Mouse (Mus musculus) embryonic facial prominence, embryonic 15.5 days (tissue): ENCODE results near the gene Exoc3l2. TPM values are rescaled to one million over a fixed set of nuclear protein-coding genes. Genes with fewer than 3 reads are reported as not detected.

Source experiments
- ATAC-seq: fragments of 200-750 bp; cut with Nextera tagmentation; 2 replicates; pipeline ENCODE4 v1.8.0; 2017; ENCODE audit warnings: low read depth, moderate TSS enrichment; ENCODE audit not compliant: insufficient number of reproducible peaks, low FRiP score, low TSS enrichment
- H3K27ac ChIP-seq: fragments of 300-500 bp; sonication (generic); replicated peaks from 2 replicates; pipeline ENCODE4 v1.5.1; 2015; ENCODE audit warnings: mild to moderate bottlenecking, inconsistent platforms
- H3K27me3 ChIP-seq: fragments of 300-500 bp; sonication (generic); 2 replicates; pipeline ENCODE4 v1.6.1; 2015; ENCODE audit warnings: inconsistent platforms
- H3K36me3 ChIP-seq: fragments of 300-500 bp; sonication (generic); 2 replicates; pipeline ENCODE4 v1.6.1; 2015; ENCODE audit warnings: mild to moderate bottlenecking, inconsistent platforms
- H3K4me1 ChIP-seq: fragments of 300-500 bp; sonication (generic); 2 replicates; pipeline ENCODE4 v1.6.1; 2015; ENCODE audit warnings: inconsistent platforms
- H3K4me2 ChIP-seq: fragments of 300-500 bp; sonication (generic); replicated peaks from 2 replicates; pipeline ENCODE4 v1.6.1; 2015; ENCODE audit warnings: mild to moderate bottlenecking, inconsistent platforms
- H3K4me3 ChIP-seq: fragments of 300-500 bp; sonication (generic); replicated peaks from 2 replicates; pipeline ENCODE4 v1.5.1; 2015; ENCODE audit warnings: mild to moderate bottlenecking, inconsistent platforms
- H3K9ac ChIP-seq: fragments of 300-500 bp; sonication (generic); 2 replicates; pipeline ENCODE4 v1.6.1; 2015; ENCODE audit warnings: inconsistent platforms
- H3K9me3 ChIP-seq: fragments of 300-500 bp; sonication (generic); replicated peaks from 2 replicates; pipeline ENCODE4 v1.6.1; 2016; ENCODE audit warnings: inconsistent platforms
- WGBS: fragments of 180-500 bp; shearing (Covaris S2); methylation state at CpG from one replicate; pipeline ENCODE4 v1.1.7; 2015; 5-methylcytosine and 5-hydroxymethylcytosine counted together
- polyA plus RNA-seq: library from polyadenylated mRNA; unstranded; fragments of >200 nt; fragmentation: Nextera tagmentation; extraction: Ambion mirVana; gene quantifications from 2 replicates; pipeline ENCODE4 v1.2.1, GENCODE M21; 2015

Exoc3l2 gene
- polyA plus RNA-seq, 1 experiment from 2014 or later, result 1.2 TPM

GRCm38 (mm10) chr7:19489525-19489924, 26.4 kb downstream of the Exoc3l2 start:
- H3K4me1 ChIP-seq, result peaks cover 16% of the 10 kb centered on the region
- peaks cover 45% of the 10 kb centered on the region for H3K27me3 ChIP-seq
- WGBS, result 9% methylated on average over 31 of the region's 31 CpGs
- no peaks in the 10 kb centered on the region for H3K36me3 ChIP-seq
- peak overlapping the region; percentile 38 for H3K4me2 ChIP-seq
- H3K27ac ChIP-seq, result no peak overlapping the region
- no peaks in the 10 kb centered on the region for H3K9me3 ChIP-seq
- 0 out of 2 replicates have a peak, but pooled peaks have one; percentile 15 for ATAC-seq
- no peak overlapping the region for H3K9ac ChIP-seq
- H3K4me3 ChIP-seq, result peak overlapping the region; percentile 15

- no peaks in the 10 kb centered on the region for H3K9me3 ChIP-seq
- no peak overlapping the region; the same call in 1 of the 2 replicates for H3K27ac ChIP-seq
- H3K4me3 ChIP-seq, result peak overlapping the region; percentile 16; the same call in 1 of the 2 replicates
- H3K9ac ChIP-seq, result no peak overlapping the region
- peak overlapping the region; percentile 42 for H3K4me2 ChIP-seq
- H3K27me3 ChIP-seq, result peaks cover 45% of the 10 kb centered on the region
- H3K4me1 ChIP-seq, result peaks cover 23% of the 10 kb centered on the region
- 5% methylated on average over 26 of the region's 26 CpGs for WGBS
- ATAC-seq, result no peak
- no peaks in the 10 kb centered on the region for H3K36me3 ChIP-seq
These were observed 28.6 kb downstream of the Exoc3l2 start for GRCm38 (mm10) chr7:19491731-19492130.

DNA sequence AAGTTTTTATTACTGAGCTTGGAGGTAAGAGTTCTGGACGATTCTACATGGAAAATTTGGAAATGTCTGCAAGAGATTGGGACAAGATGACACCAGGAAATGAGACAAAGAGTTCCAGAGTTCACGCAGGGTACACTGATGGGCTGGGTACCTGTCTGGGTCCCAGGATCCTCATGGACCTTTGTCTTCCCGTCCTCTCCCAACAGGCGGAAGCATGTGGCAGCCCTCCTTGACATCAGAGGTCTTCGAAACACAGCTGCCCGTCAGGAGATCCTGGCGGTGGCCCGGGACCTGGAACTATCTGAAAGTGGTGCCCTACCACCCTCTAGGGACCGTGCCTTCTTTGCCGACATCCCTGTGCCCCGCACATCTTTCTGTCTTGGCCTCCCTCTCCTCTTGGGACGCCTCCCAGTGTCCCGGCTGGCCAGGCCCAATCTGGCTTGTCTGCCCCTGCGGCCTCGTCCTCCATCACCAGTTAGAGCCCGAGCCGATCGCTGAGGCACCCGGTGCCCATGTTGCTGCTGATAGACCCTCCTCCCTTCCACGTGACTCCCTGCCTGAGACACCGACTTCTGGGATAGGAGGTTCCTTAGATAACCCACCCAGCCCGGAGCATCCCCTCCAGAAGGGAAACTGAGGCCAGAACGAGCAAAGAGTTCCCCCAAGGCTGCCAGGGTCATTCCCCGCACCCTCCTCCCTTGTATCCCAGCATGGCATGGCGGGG, 31.8 kb downstream of the Exoc3l2 start:
- WGBS, result 85% methylated on average over 25 of the region's 25 CpGs
- H3K4me3 ChIP-seq, result no peak overlapping the region
- H3K36me3 ChIP-seq, result no peaks in the 10 kb centered on the region
- no peak overlapping the region for H3K4me2 ChIP-seq
- H3K9ac ChIP-seq, result no peak overlapping the region
- ATAC-seq, result no peak
- no peak overlapping the region for H3K27ac ChIP-seq
- H3K9me3 ChIP-seq, result no peaks in the 10 kb centered on the region
- peaks cover 14% of the 10 kb centered on the region for H3K4me1 ChIP-seq
- H3K27me3 ChIP-seq, result peaks cover 25% of the 10 kb centered on the region

DNA sequence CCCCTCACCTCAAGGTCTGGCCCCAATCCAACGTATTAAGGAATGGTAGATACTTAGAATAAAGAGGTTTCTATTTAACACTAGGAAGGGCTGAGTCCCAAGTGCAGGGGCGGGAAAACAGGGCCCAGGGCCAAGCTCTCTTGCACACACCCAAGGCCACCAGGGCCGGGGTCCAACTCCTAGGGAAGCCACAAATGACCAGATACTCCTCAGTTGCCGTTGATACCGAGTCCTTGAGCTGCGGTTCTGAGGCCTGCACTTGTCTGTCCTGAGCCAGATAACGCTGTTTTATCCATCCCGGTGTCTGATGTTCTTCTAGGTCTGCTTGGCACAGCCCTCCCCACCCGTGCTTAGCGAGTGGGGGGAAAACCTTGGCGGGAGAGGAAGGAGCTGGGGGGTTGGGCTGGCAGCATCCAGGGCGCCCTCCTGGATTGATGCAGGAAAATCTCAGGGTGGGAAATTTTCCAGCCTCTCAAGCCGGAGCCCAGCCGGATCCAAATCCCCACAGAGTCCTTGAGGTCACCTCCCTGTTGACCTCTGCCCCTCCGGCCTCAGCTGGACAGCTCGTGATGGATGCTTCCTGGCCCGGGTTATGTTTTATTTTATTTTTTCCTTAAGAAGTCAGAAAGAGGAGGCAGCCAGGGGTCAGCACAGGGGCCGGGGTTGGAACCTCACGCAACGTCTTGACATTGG, 32.5 kb downstream of the Exoc3l2 start:
- H3K36me3 ChIP-seq, result no peaks in the 10 kb centered on the region
- H3K9me3 ChIP-seq, result no peaks in the 10 kb centered on the region
- ATAC-seq, result peak; percentile 40; the same call in 1 of the 2 replicates
- H3K27me3 ChIP-seq, result peaks cover 17% of the 10 kb centered on the region
- WGBS, result 50% methylated on average over 20 of the region's 20 CpGs
- H3K4me1 ChIP-seq, result peaks cover 19% of the 10 kb centered on the region
- H3K4me2 ChIP-seq, result no peak overlapping the region
- no peak overlapping the region for H3K27ac ChIP-seq
- no peak overlapping the region for H3K4me3 ChIP-seq
- H3K9ac ChIP-seq, result no peak overlapping the region

- Histone ChIP-seq H3K27me3 (peaks cover 12% of the 10 kb centered on the region), H3K4me3 (no peak overlapping the region), H3K36me3 (no peaks in the 10 kb centered on the region), H3K9me3 (no peaks in the 10 kb centered on the region), H3K27ac (no peak overlapping the region), H3K9ac (no peak overlapping the region), H3K4me2 (no peak overlapping the region), H3K4me1 (peaks cover 19% of the 10 kb centered on the region)
- no peak for ATAC-seq
- WGBS, result 58% methylated on average over 5 of the region's 5 CpGs
These were observed 33.1 kb downstream of the Exoc3l2 start for GRCm38 (mm10) chr7:19496214-19496555.

- Histone ChIP-seq H3K27me3 (no peaks in the 10 kb centered on the region), H3K36me3 (no peaks in the 10 kb centered on the region), H3K9ac (no peak overlapping the region), H3K4me2 (no peak overlapping the region), H3K4me1 (peaks cover 11% of the 10 kb centered on the region; the same call in 1 of the 2 replicates), H3K9me3 (no peaks in the 10 kb centered on the region), H3K27ac (no peak overlapping the region), H3K4me3 (no peak overlapping the region)
- no peak for ATAC-seq
- 75% methylated on average over 4 of the region's 4 CpGs for WGBS
These were observed 35.2 kb downstream of the Exoc3l2 start for GRCm38 (mm10) chr7:19498326-19498725.

DNA sequence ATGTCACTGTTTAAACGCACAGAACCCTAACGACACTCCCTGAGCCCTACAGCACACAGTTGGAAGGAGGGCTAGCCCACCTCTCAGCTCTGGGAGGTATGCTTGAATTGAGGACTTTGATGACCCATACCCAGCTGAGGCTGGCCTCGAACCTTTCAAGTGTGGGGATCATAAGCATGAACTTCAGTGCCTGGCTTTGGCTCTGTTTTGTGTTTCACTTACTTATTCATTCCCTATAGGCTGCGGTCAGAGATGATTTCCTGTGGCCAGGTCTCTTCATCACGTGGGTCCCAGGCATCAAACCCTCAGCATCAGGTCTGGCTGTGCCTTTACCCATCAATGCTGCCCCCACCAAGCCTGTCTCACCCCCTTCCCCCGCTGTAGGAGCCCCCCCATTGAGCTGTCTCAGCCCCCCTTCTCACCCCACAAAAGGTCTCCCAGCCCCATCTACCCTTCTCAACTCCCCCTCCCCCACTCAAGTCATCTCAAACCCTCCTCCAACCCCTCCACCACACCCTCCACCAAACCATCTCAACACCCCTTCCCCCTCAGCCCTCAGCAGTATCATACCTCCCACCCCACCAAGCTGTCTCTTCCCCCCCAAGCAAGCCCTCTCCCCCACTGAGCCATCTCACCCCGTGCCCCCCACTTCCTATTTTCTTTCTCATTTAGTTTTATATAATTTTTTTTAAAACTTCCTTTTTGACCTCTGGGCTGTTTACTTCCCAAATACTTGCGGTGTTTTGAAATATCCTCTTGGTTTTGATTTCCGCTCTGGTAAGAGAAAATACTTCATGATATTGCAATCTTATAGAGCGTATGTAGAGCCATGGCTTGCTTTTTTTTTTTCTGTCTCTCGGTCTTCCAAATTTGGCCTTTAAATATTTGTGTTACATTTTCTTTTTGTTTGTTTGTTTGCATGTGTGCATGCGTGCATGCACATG, 37.6 kb downstream of the Exoc3l2 start:
- H3K9me3 ChIP-seq, result no peaks in the 10 kb centered on the region
- no peaks in the 10 kb centered on the region for H3K36me3 ChIP-seq
- no peak overlapping the region for H3K4me2 ChIP-seq
- H3K4me1 ChIP-seq, result peaks cover 9% of the 10 kb centered on the region; the same call in 1 of the 2 replicates
- no peak for ATAC-seq
- WGBS, result 62% methylated on average over 12 of the region's 12 CpGs
- H3K27ac ChIP-seq, result no peak overlapping the region
- H3K4me3 ChIP-seq, result no peak overlapping the region
- no peaks in the 10 kb centered on the region for H3K27me3 ChIP-seq
- no peak overlapping the region for H3K9ac ChIP-seq

- Histone ChIP-seq H3K27me3 (no peaks in the 10 kb centered on the region), H3K27ac (no peak overlapping the region), H3K4me2 (no peak overlapping the region), H3K9ac (no peak overlapping the region), H3K4me3 (no peak overlapping the region), H3K36me3 (no peaks in the 10 kb centered on the region), H3K4me1 (peaks cover 8% of the 10 kb centered on the region; the same call in 1 of the 2 replicates), H3K9me3 (no peaks in the 10 kb centered on the region)
- ATAC-seq, result no peak
- WGBS, result 59% methylated on average over 4 of the region's 4 CpGs
These were observed 38.5 kb downstream of the Exoc3l2 start for GRCm38 (mm10) chr7:19501658-19502057.

DNA sequence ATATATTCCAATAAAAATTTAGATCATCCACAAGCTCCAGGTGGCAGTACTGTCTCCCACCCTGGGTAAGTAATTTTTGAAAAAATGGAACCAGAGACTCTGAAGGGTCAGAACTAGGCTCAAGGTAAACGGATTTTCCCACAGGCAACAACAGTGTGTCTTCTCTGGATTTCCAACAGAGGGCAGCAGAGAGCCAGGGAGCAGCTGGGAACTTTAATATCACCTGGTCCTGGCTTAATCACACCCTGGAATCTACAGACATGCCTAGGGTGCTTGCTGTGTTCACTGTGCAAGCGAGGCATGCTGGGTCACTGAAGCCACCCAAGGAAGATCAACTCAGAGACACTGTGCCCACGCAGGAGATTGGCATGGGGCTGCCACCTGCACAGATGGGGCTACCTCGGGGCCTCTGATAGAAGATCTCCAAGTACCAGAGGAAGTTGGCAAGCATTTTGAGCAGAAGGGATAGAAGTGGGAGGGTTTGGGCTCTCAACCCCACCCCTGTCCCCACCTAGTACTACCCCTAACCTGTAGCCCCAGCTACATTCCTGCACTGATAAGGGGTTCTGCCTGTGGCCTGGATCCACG, 40.4 kb downstream of the Exoc3l2 start:
- no peak overlapping the region for H3K4me3 ChIP-seq
- ATAC-seq, result no peak
- no peaks in the 10 kb centered on the region for H3K27me3 ChIP-seq
- no peaks in the 10 kb centered on the region for H3K36me3 ChIP-seq
- no peaks in the 10 kb centered on the region for H3K9me3 ChIP-seq
- H3K4me1 ChIP-seq, result peaks cover 19% of the 10 kb centered on the region
- WGBS, result 32% methylated on average over 5 of the region's 5 CpGs
- no peak overlapping the region for H3K4me2 ChIP-seq
- H3K9ac ChIP-seq, result no peak overlapping the region
- no peak overlapping the region for H3K27ac ChIP-seq

DNA sequence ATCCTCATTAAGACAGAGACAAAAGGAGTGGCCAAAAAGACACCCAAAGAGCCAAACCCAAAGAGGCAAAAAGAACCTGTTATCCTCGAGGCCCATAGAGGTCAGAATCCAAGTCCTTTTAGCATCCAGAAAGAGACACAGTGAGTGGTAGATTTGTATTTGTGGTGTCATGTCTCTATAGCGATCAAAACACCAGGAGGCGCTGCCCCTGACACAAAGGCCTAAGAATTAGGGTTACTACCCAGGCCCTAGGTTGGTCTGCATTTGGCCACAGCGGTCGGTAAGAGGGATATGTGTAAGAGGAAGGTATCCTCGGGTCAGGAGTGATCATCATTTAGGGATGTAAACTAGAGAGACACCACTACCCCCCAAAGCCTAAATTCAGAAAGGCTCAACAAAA, 43.2 kb downstream of the Exoc3l2 start:
- peaks cover 22% of the 10 kb centered on the region for H3K4me1 ChIP-seq
- H3K27me3 ChIP-seq, result no peaks in the 10 kb centered on the region
- H3K4me2 ChIP-seq, result peak overlapping the region; percentile 98
- peak overlapping the region; percentile 88 for H3K4me3 ChIP-seq
- no peak overlapping the region for H3K27ac ChIP-seq
- no peak for ATAC-seq
- no peaks in the 10 kb centered on the region for H3K9me3 ChIP-seq
- 28% methylated on average over 6 of the region's 6 CpGs for WGBS
- peak overlapping the region; percentile 48 for H3K9ac ChIP-seq
- no peaks in the 10 kb centered on the region for H3K36me3 ChIP-seq
